Mouse (Mus musculus): ENCODE results near the gene Fancg.

- no peak for TF ChIP-seq CTCF (IDR thresholded peaks at IDR 0.05; ENCODE audit: extremely low read depth, insufficient read length, insufficient replicate concordance, low read depth, low read length)
- TF ChIP-seq POLR2A (IDR thresholded peaks at IDR 0.05; ENCODE audit: low read depth, low read length) = peak; percentile 83
Measured at GRCm38 (mm10) chr4:43040114-43040572, 29.8 kb upstream of the Fancg start.
